Mouse (Mus musculus) kidney, adult 2 months (tissue): ENCODE measurements at regions not wholly inside any gene's neighbourhood (a gene's known extent, or its start where the extent isn't known, plus 50 kb on each side); places are given as distances from the start of the nearest gene placed in this dataset.

Source experiments
- CTCF ChIP-seq: fragments of 200-500 bp; conservative IDR thresholded peaks from 2 replicates; pipeline ENCODE4 v1.5.1; 2011; ENCODE audit warnings: low read depth, mild to moderate bottlenecking, control low read depth, low read length, moderate library complexity, mixed read lengths; ENCODE audit not compliant: insufficient read depth, insufficient read length
- POLR2A ChIP-seq: fragments of 200-500 bp; IDR thresholded peaks from one replicate; pipeline ENCODE4 v1.6.1; 2011; ENCODE audit warnings: low read depth, low read length, control low read depth

DNA sequence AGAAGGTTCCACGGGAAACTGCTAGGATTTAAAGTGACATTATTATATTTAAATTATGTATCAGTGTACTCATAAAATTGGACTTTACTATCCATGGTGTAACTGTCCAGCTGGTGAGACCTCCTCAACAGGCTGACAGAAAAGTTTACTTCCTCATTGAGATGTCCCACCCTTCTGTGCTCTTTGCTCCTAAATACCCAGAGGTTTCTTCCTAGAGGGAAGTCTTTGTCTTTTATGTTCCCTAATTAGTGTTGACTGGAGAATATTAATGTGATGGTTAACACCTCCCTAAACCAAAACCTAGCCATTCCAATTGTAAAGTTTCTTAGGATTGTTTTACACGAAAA is 76.9 kb upstream of the A530016L24Rik start:
- no peak for TF ChIP-seq CTCF
- no peak for TF ChIP-seq POLR2A
